ENCODE assay signal across 8 mouse cellular contexts in the genomic region with DNA sequence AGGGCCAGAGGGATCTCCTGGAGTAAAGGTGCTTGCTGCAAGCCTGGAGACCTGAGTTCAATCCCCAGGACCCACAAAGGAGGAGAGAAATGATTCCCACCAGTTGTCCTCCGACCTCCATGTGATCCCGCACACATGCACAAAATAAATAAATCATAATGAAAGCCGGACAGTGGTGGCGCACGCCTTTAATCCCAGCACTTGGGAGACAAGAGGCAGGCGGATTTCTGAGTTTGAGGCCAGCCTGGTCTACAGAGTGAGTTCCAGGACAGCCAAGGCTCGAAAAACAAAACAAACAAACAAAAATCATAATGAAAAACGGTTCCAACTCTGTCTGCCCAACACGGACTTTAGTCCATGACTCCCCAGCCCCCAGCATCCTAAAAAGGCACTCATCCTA. TPM values are rescaled to one million over a fixed set of nuclear protein-coding genes. Genes with fewer than 3 reads are reported as not detected.
A peak's percentile ranks its signal among the peaks of the same experiment; 100 is the strongest.
DNase-seq lines count a peak whose midpoint lies in the region; ATAC-seq and TF ChIP-seq lines count a peak whose summit lies in the region.

No protein-coding gene starts in this region.

- H3K4me1 ChIP-seq in heart, embryonic 12.5 days (replicated peaks) = peaks cover 12% of the 10 kb centered on the region
- peaks cover 5% of the 10 kb centered on the region; the same call in 1 of the 2 replicates for H3K4me1 ChIP-seq in forebrain, embryonic 11.5 days (replicated peaks; ENCODE audit: control insufficient read depth, insufficient read depth, low read length)
- H3K4me1 ChIP-seq in limb, embryonic 15.5 days = peaks cover 17% of the 10 kb centered on the region

- H3K27ac ChIP-seq in heart, embryonic 12.5 days (ENCODE audit: poor library complexity, severe bottlenecking) = peak overlapping the region; percentile 95; the same call in 1 of the 2 replicates
- no peak overlapping the region for H3K27ac ChIP-seq in forebrain, embryonic 11.5 days (ENCODE audit: low read depth, low read length)
- H3K27ac ChIP-seq in limb, embryonic 15.5 days = peak overlapping the region; percentile 99

- intact Hi-C loops in heart, postnatal 36 days (cut with DNase I) = loop anchor here (1.0 to 10.0 kb wide), 2 partner anchors 11 to 450 kb away; a partner anchor contains a TSS

- H3K4me2 ChIP-seq in heart, embryonic 12.5 days = peak overlapping the region; percentile 72
- no peak overlapping the region for H3K4me2 ChIP-seq in forebrain, embryonic 11.5 days (ENCODE audit: low read depth, low read length, severe bottlenecking)
- H3K4me2 ChIP-seq in limb, embryonic 15.5 days = peak overlapping the region; percentile 57

- peak overlapping the region; percentile 64 for H3K4me3 ChIP-seq in heart, embryonic 12.5 days
- peak overlapping the region; percentile 30 for H3K4me3 ChIP-seq in C2C12 (ENCODE audit: insufficient read depth, poor library complexity, severe bottlenecking)
- H3K4me3 ChIP-seq in forebrain, embryonic 11.5 days (ENCODE audit: low read depth, low read length) = 0 out of 2 replicates have a peak overlapping the region, but pooled peaks have one; percentile 68
- peak overlapping the region; percentile 65 for H3K4me3 ChIP-seq in limb, embryonic 15.5 days

- peaks cover 13% of the 10 kb centered on the region for H3K79me3 ChIP-seq in C2C12 (ENCODE audit: low read depth)

- WGBS in heart, embryonic 12.5 days = 71% methylated on average over 9 of the region's 9 CpGs
- 80% methylated on average over 9 of the region's 9 CpGs for WGBS in forebrain, embryonic 11.5 days
- 71% methylated on average over 9 of the region's 9 CpGs for WGBS in limb, embryonic 15.5 days

- no peak for TF ChIP-seq CTCF in C2C12 (IDR thresholded peaks at IDR 0.05; ENCODE audit: control insufficient read depth, insufficient read depth, insufficient read length)

- H3K36me3 ChIP-seq in heart, embryonic 12.5 days = peaks cover 44% of the 10 kb centered on the region
- peaks cover 27% of the 10 kb centered on the region for H3K36me3 ChIP-seq in C2C12 (ENCODE audit: control insufficient read depth, insufficient read depth)
- peaks cover 5% of the 10 kb centered on the region; the same call in 1 of the 2 replicates for H3K36me3 ChIP-seq in forebrain, embryonic 11.5 days (ENCODE audit: control insufficient read depth, insufficient read depth, low read length)
- peaks cover 45% of the 10 kb centered on the region for H3K36me3 ChIP-seq in limb, embryonic 15.5 days

- peaks cover 23% of the 10 kb centered on the region for H3K79me2 ChIP-seq in C2C12 (ENCODE audit: control insufficient read depth, insufficient read depth)

- H3K27me3 ChIP-seq in heart, embryonic 12.5 days (replicated peaks) = no peaks in the 10 kb centered on the region
- no peaks in the 10 kb centered on the region for H3K27me3 ChIP-seq in C2C12 (ENCODE audit: control insufficient read depth, insufficient read depth, insufficient read length)
- H3K27me3 ChIP-seq in forebrain, embryonic 11.5 days (ENCODE audit: control insufficient read depth, insufficient read depth, low read length) = no peaks in the 10 kb centered on the region
- no peaks in the 10 kb centered on the region for H3K27me3 ChIP-seq in limb, embryonic 15.5 days

- H3K9ac ChIP-seq in heart, embryonic 12.5 days = peak overlapping the region; percentile 14; the same call in 1 of the 2 replicates
- H3K9ac ChIP-seq in forebrain, embryonic 11.5 days (ENCODE audit: low read length) = no peak overlapping the region
- H3K9ac ChIP-seq in limb, embryonic 15.5 days = no peak overlapping the region

- peak overlapping the region; percentile 24 for H3ac ChIP-seq in C2C12 (ENCODE audit: control insufficient read depth, insufficient read length, low read depth)

- ATAC-seq in heart, embryonic 12.5 days (ENCODE audit: insufficient number of reproducible peaks, low FRiP score) = no peak
- ATAC-seq in forebrain, embryonic 11.5 days (replicated peaks; ENCODE audit: low FRiP score) = no peak
- no peak for ATAC-seq in limb, embryonic 15.5 days (ENCODE audit: insufficient number of reproducible peaks, low FRiP score, low TSS enrichment, low read depth)

- DNase-seq in heart, postnatal 36 days = no peak
- DNase-seq in forebrain, embryonic 11.5 days (ENCODE audit: low spot score) = no peak
- DNase-seq in adrenal gland, postnatal 36 days = no peak
- no peak for DNase-seq in gastrocnemius, postnatal 10 days
- no peak for DNase-seq in left cerebral cortex, adult 18-20 months (ENCODE audit: low spot score in 2 of 2)

- no peaks in the 10 kb centered on the region for H3K9me3 ChIP-seq in heart, embryonic 12.5 days (replicated peaks)
- no peaks in the 10 kb centered on the region for H3K9me3 ChIP-seq in forebrain, embryonic 11.5 days (ENCODE audit: control insufficient read depth, low read length)
- no peaks in the 10 kb centered on the region for H3K9me3 ChIP-seq in limb, embryonic 15.5 days

TF ChIP-seq in C2C12, 6 proteins besides CTCF, POLR2A, EP300 and RAD21:
- TF ChIP-seq MYOD1 (IDR thresholded peaks at IDR 0.05; ENCODE audit: control insufficient read depth, insufficient read length, low read depth) (no peak), MAX (IDR thresholded peaks at IDR 0.05) (no peak), FOSL1 (IDR thresholded peaks at IDR 0.05; ENCODE audit: insufficient read depth, low read length, poor library complexity, severe bottlenecking) (no peak), USF1 (IDR thresholded peaks at IDR 0.05; ENCODE audit: low read depth) (no peak), CEBPB (IDR thresholded peaks at IDR 0.05; ENCODE audit: low read depth) (no peak), MYOG (IDR thresholded peaks at IDR 0.05; ENCODE audit: control insufficient read depth, extremely low read depth, insufficient read length) (no peak)

RNA-seq across cellular contexts. Expression of a gene that starts 1.7 kb away (rescaled TPM):
- 24.3 and 31.2 TPM in 2 replicates for polyA plus RNA-seq in heart, embryonic 12.5 days (2016; fragmentation: Nextera tagmentation; extraction: Ambion mirVana)
- 10 to 100 TPM; 34.6 to 36.9 TPM for total RNA-seq in heart, postnatal 36 days (2021)
- 52.2 TPM for polyA plus RNA-seq in C2C12 (2012; fragmentation: generic; extraction: Trizol)
- 22.3 and 32.2 TPM in 2 replicates for polyA plus RNA-seq in forebrain, embryonic 11.5 days (2014; fragmentation: Nextera tagmentation; extraction: Ambion mirVana)
- polyA plus RNA-seq in limb, embryonic 15.5 days (2015; fragmentation: Nextera tagmentation; extraction: Ambion mirVana) = 26.6 and 27.0 TPM in 2 replicates
- total RNA-seq in adrenal gland, postnatal 36 days (2021) = 10 to 100 TPM; 59.5 to 73.6 TPM
- 10 to 100 TPM; 34.0 to 47.6 TPM for total RNA-seq in gastrocnemius, postnatal 10 days (2021)
- total RNA-seq in left cerebral cortex, adult 18-20 months (2021) = 100 to 1,000 TPM in 1 of 2 experiments, 10 to 100 TPM in 1; 81.0 to 102 TPM

RNA-seq across cellular contexts. Expression of a gene that starts 11.5 kb away (rescaled TPM):
- 11.0 and 12.1 TPM in 2 replicates for polyA plus RNA-seq in heart, embryonic 12.5 days (2016; fragmentation: Nextera tagmentation; extraction: Ambion mirVana)
- 10 to 100 TPM; 17.0 to 17.8 TPM for total RNA-seq in heart, postnatal 36 days (2021)
- 11.7 TPM for polyA plus RNA-seq in C2C12 (2012; fragmentation: generic; extraction: Trizol)
- 10.9 and 11.6 TPM in 2 replicates for polyA plus RNA-seq in forebrain, embryonic 11.5 days (2014; fragmentation: Nextera tagmentation; extraction: Ambion mirVana)
- 23.9 and 28.1 TPM in 2 replicates for polyA plus RNA-seq in limb, embryonic 15.5 days (2015; fragmentation: Nextera tagmentation; extraction: Ambion mirVana)
- total RNA-seq in adrenal gland, postnatal 36 days (2021) = 10 to 100 TPM; 17.1 to 22.6 TPM
- total RNA-seq in gastrocnemius, postnatal 10 days (2021) = 10 to 100 TPM; 11.0 to 11.7 TPM
- total RNA-seq in left cerebral cortex, adult 18-20 months (2021) = 10 to 100 TPM; 38.0 to 39.7 TPM

RNA-seq across cellular contexts. Expression of a gene that starts 23.3 kb away (rescaled TPM):
- polyA plus RNA-seq in heart, embryonic 12.5 days (2016; fragmentation: Nextera tagmentation; extraction: Ambion mirVana) = 9.8 and 10.4 TPM in 2 replicates
- total RNA-seq in heart, postnatal 36 days (2021) = 1 to 10 TPM; 3.1 to 5.0 TPM
- 6.6 TPM for polyA plus RNA-seq in C2C12 (2012; fragmentation: generic; extraction: Trizol)
- polyA plus RNA-seq in forebrain, embryonic 11.5 days (2014; fragmentation: Nextera tagmentation; extraction: Ambion mirVana) = 8.0 and 11.5 TPM in 2 replicates
- 6.4 and 7.0 TPM in 2 replicates for polyA plus RNA-seq in limb, embryonic 15.5 days (2015; fragmentation: Nextera tagmentation; extraction: Ambion mirVana)
- 1 to 10 TPM; 3.6 to 4.7 TPM for total RNA-seq in adrenal gland, postnatal 36 days (2021)
- 1 to 10 TPM; 4.6 to 6.1 TPM for total RNA-seq in gastrocnemius, postnatal 10 days (2021)
- 10 to 100 TPM in 1 of 2 experiments, 1 to 10 TPM in 1; 7.5 to 11.8 TPM for total RNA-seq in left cerebral cortex, adult 18-20 months (2021)

RNA-seq across cellular contexts. Expression of a gene that starts 25.6 kb away (rescaled TPM):
- 1.1 and 1.8 TPM in 2 replicates for polyA plus RNA-seq in heart, embryonic 12.5 days (2016; fragmentation: Nextera tagmentation; extraction: Ambion mirVana)
- total RNA-seq in heart, postnatal 36 days (2021) = 1 to 10 TPM; 6.4 to 7.8 TPM
- polyA plus RNA-seq in C2C12 (2012; fragmentation: generic; extraction: Trizol) = 0.02 TPM
- 0.76 and 1.1 TPM in 2 replicates for polyA plus RNA-seq in forebrain, embryonic 11.5 days (2014; fragmentation: Nextera tagmentation; extraction: Ambion mirVana)
- polyA plus RNA-seq in limb, embryonic 15.5 days (2015; fragmentation: Nextera tagmentation; extraction: Ambion mirVana) = 5.3 and 5.4 TPM in 2 replicates
- total RNA-seq in adrenal gland, postnatal 36 days (2021) = 1 to 10 TPM; 3.5 to 9.4 TPM
- total RNA-seq in gastrocnemius, postnatal 10 days (2021) = 1 to 10 TPM; 3.2 to 3.3 TPM
- 1 to 10 TPM; 1.2 to 2.4 TPM for total RNA-seq in left cerebral cortex, adult 18-20 months (2021)

RNA-seq across cellular contexts. Expression of a gene that starts 41.0 kb away (rescaled TPM):
- polyA plus RNA-seq in heart, embryonic 12.5 days (2016; fragmentation: Nextera tagmentation; extraction: Ambion mirVana) = 0.85 and 1.1 TPM in 2 replicates
- 1 to 10 TPM; 1.2 to 1.7 TPM for total RNA-seq in heart, postnatal 36 days (2021)
- polyA plus RNA-seq in C2C12 (2012; fragmentation: generic; extraction: Trizol) = not detected
- polyA plus RNA-seq in forebrain, embryonic 11.5 days (2014; fragmentation: Nextera tagmentation; extraction: Ambion mirVana) = 0.12 and 0.25 TPM in 2 replicates
- polyA plus RNA-seq in limb, embryonic 15.5 days (2015; fragmentation: Nextera tagmentation; extraction: Ambion mirVana) = 0.17 and 0.26 TPM in 2 replicates
- under 1 TPM; 0.43 to 0.50 TPM for total RNA-seq in adrenal gland, postnatal 36 days (2021)
- total RNA-seq in gastrocnemius, postnatal 10 days (2021) = under 1 TPM; 0.16 to 0.41 TPM
- total RNA-seq in left cerebral cortex, adult 18-20 months (2021) = under 1 TPM; 0.58 to 0.73 TPM
